Mouse (Mus musculus): Measurements from ENCODE around the gene Tsc22d4. TPM values are rescaled to one million over a fixed set of nuclear protein-coding genes. Genes with fewer than 3 reads are reported as not detected.

The Tsc22d4 gene
- polyA plus RNA-seq, 1 experiment from 2014 or later = 96.0 TPM

- Histone ChIP-seq H3K4me1 (ENCODE audit: control insufficient read depth, insufficient read depth, low read length) (peaks cover 22% of the 10 kb centered on the region), H3K9ac (ENCODE audit: low read length) (peak within 1 kb of the TSS; percentile 90), H3K36me3 (ENCODE audit: control insufficient read depth, insufficient read depth, low read length) (peaks cover 12% of the 10 kb centered on the region; the same call in 1 of the 2 replicates), H3K4me2 (ENCODE audit: low read depth, severe bottlenecking) (peak within 1 kb of the TSS; percentile 90), H3K27ac (replicated peaks; ENCODE audit: low read depth, low read length) (peak within 1 kb of the TSS; percentile 95), H3K27me3 (ENCODE audit: control insufficient read depth, insufficient read depth, low read length) (no peaks in the 10 kb centered on the region), H3K9me3 (ENCODE audit: control insufficient read depth, low read length) (no peaks in the 10 kb centered on the region), H3K4me3 (ENCODE audit: low read depth, low read length) (peak within 1 kb of the TSS; percentile 78)
- DNase-seq (ENCODE audit: low spot score) = peak; percentile 97
- peak; percentile 44 for ATAC-seq (ENCODE audit: insufficient number of reproducible peaks, low FRiP score, low TSS enrichment, low read depth)
- under 1% methylated on average over 48 of the region's 48 CpGs for WGBS
These were observed 41.8 kb downstream of the Tsc22d4 start, which contains the start of the genes Mepce and Zcwpw1 for GRCm38 (mm10) chr5:137787151-137787928. TSS of gene Mepce (minus strand) at chr5:137787655. TSS of gene Zcwpw1 (plus strand) at chr5:137787798.

GRCm38 (mm10) chr5:137788171-137788570 is 42.6 kb downstream of the Tsc22d4 start:
- H3K27me3 ChIP-seq (ENCODE audit: control insufficient read depth, insufficient read depth, low read length) = no peaks in the 10 kb centered on the region
- DNase-seq (ENCODE audit: low spot score) (no peak), ATAC-seq (ENCODE audit: insufficient number of reproducible peaks, low FRiP score, low TSS enrichment, low read depth) (no peak)
- H3K9me3 ChIP-seq (ENCODE audit: control insufficient read depth, low read length) = no peaks in the 10 kb centered on the region
- no peak overlapping the region for H3K27ac ChIP-seq (replicated peaks; ENCODE audit: low read depth, low read length)
- H3K4me2 ChIP-seq (ENCODE audit: low read depth, severe bottlenecking) = peak overlapping the region; percentile 90; the same call in 1 of the 2 replicates
- WGBS = 75% methylated on average over 24 of the region's 24 CpGs
- peak overlapping the region; percentile 78 for H3K4me3 ChIP-seq (ENCODE audit: low read depth, low read length)
- peaks cover 20% of the 10 kb centered on the region for H3K4me1 ChIP-seq (ENCODE audit: control insufficient read depth, insufficient read depth, low read length)
- peak overlapping the region; percentile 17; the same call in 1 of the 2 replicates for H3K9ac ChIP-seq (ENCODE audit: low read length)
- peaks cover 9% of the 10 kb centered on the region; the same call in 1 of the 2 replicates for H3K36me3 ChIP-seq (ENCODE audit: control insufficient read depth, insufficient read depth, low read length)

- DNase-seq (ENCODE audit: low spot score) (no peak), ATAC-seq (ENCODE audit: insufficient number of reproducible peaks, low FRiP score, low TSS enrichment, low read depth) (no peak)
- no peaks in the 10 kb centered on the region for H3K9me3 ChIP-seq (ENCODE audit: control insufficient read depth, low read length)
- H3K27me3 ChIP-seq (ENCODE audit: control insufficient read depth, insufficient read depth, low read length) = no peaks in the 10 kb centered on the region
- H3K9ac ChIP-seq (ENCODE audit: low read length) = no peak overlapping the region
- peaks cover 3% of the 10 kb centered on the region; the same call in 1 of the 2 replicates for H3K36me3 ChIP-seq (ENCODE audit: control insufficient read depth, insufficient read depth, low read length)
- no peak overlapping the region for H3K27ac ChIP-seq (replicated peaks; ENCODE audit: low read depth, low read length)
- H3K4me1 ChIP-seq (ENCODE audit: control insufficient read depth, insufficient read depth, low read length) = peaks cover 12% of the 10 kb centered on the region
- no peak overlapping the region for H3K4me3 ChIP-seq (ENCODE audit: low read depth, low read length)
- H3K4me2 ChIP-seq (ENCODE audit: low read depth, severe bottlenecking) = no peak overlapping the region
- WGBS = 94% methylated on average over 2 of the region's 2 CpGs
These were observed 43.5 kb downstream of the Tsc22d4 start for GRCm38 (mm10) chr5:137788946-137789531.

GRCm38 (mm10) chr5:137791553-137791952 is 46.0 kb downstream of the Tsc22d4 start:
- no peak overlapping the region for H3K9ac ChIP-seq (ENCODE audit: low read length)
- ATAC-seq (ENCODE audit: insufficient number of reproducible peaks, low FRiP score, low TSS enrichment, low read depth) (no peak), DNase-seq (ENCODE audit: low spot score) (no peak)
- H3K4me2 ChIP-seq (ENCODE audit: low read depth, severe bottlenecking) = no peak overlapping the region
- H3K9me3 ChIP-seq (ENCODE audit: control insufficient read depth, low read length) = no peaks in the 10 kb centered on the region
- no peaks in the 10 kb centered on the region for H3K36me3 ChIP-seq (ENCODE audit: control insufficient read depth, insufficient read depth, low read length)
- H3K27ac ChIP-seq (replicated peaks; ENCODE audit: low read depth, low read length) = no peak overlapping the region
- no peaks in the 10 kb centered on the region for H3K27me3 ChIP-seq (ENCODE audit: control insufficient read depth, insufficient read depth, low read length)
- H3K4me1 ChIP-seq (ENCODE audit: control insufficient read depth, insufficient read depth, low read length) = no peaks in the 10 kb centered on the region
- H3K4me3 ChIP-seq (ENCODE audit: low read depth, low read length) = no peak overlapping the region

GRCm38 (mm10) chr5:137796606-137797005 is 51.1 kb downstream of the Tsc22d4 start:
- ATAC-seq (ENCODE audit: insufficient number of reproducible peaks, low FRiP score, low TSS enrichment, low read depth) = no peak
- no peaks in the 10 kb centered on the region for H3K36me3 ChIP-seq (ENCODE audit: control insufficient read depth, insufficient read depth, low read length)

GRCm38 (mm10) chr5:137800917-137801316 is 55.4 kb downstream of the Tsc22d4 start:
- Histone ChIP-seq H3K27me3 (ENCODE audit: control insufficient read depth, insufficient read depth, low read length) (no peaks in the 10 kb centered on the region), H3K36me3 (ENCODE audit: control insufficient read depth, insufficient read depth, low read length) (no peaks in the 10 kb centered on the region), H3K4me3 (ENCODE audit: low read depth, low read length) (no peak overlapping the region), H3K9ac (ENCODE audit: low read length) (no peak overlapping the region), H3K4me2 (ENCODE audit: low read depth, severe bottlenecking) (no peak overlapping the region), H3K9me3 (ENCODE audit: control insufficient read depth, low read length) (no peaks in the 10 kb centered on the region), H3K4me1 (ENCODE audit: control insufficient read depth, insufficient read depth, low read length) (no peaks in the 10 kb centered on the region), H3K27ac (replicated peaks; ENCODE audit: low read depth, low read length) (no peak overlapping the region)
- 78% methylated on average over 3 of the region's 3 CpGs for WGBS
- ATAC-seq (ENCODE audit: insufficient number of reproducible peaks, low FRiP score, low TSS enrichment, low read depth) = no peak
- DNase-seq (ENCODE audit: low spot score) = no peak

More at GRCm38 (mm10) chr5:137796606-137797005, 51.1 kb downstream of the Tsc22d4 start:
- H3K27me3 ChIP-seq (ENCODE audit: control insufficient read depth, insufficient read depth, low read length) = no peaks in the 10 kb centered on the region
- H3K4me1 ChIP-seq (ENCODE audit: control insufficient read depth, insufficient read depth, low read length) = no peaks in the 10 kb centered on the region
- H3K27ac ChIP-seq (replicated peaks; ENCODE audit: low read depth, low read length) = no peak overlapping the region
- no peak overlapping the region for H3K4me2 ChIP-seq (ENCODE audit: low read depth, severe bottlenecking)
- H3K4me3 ChIP-seq (ENCODE audit: low read depth, low read length) = no peak overlapping the region
- DNase-seq (ENCODE audit: low spot score) = no peak
- WGBS = 92% methylated on average over 3 of the region's 3 CpGs
- H3K9ac ChIP-seq (ENCODE audit: low read length) = no peak overlapping the region
- H3K9me3 ChIP-seq (ENCODE audit: control insufficient read depth, low read length) = no peaks in the 10 kb centered on the region

- 76% methylated on average over 1 of the region's 1 CpGs for WGBS
- no peaks in the 10 kb centered on the region for H3K36me3 ChIP-seq (ENCODE audit: control insufficient read depth, insufficient read depth, low read length)
These were observed 60.6 kb downstream of the Tsc22d4 start for GRCm38 (mm10) chr5:137806158-137806557.

GRCm38 (mm10) chr5:137808316-137808715 is 62.8 kb downstream of the Tsc22d4 start:
- no peak for ATAC-seq (ENCODE audit: insufficient number of reproducible peaks, low FRiP score, low TSS enrichment, low read depth)
- WGBS = 84% methylated on average over 5 of the region's 5 CpGs
- H3K36me3 ChIP-seq (ENCODE audit: control insufficient read depth, insufficient read depth, low read length) = no peaks in the 10 kb centered on the region
- no peak overlapping the region for H3K4me2 ChIP-seq (ENCODE audit: low read depth, severe bottlenecking)
- H3K4me1 ChIP-seq (ENCODE audit: control insufficient read depth, insufficient read depth, low read length) = no peaks in the 10 kb centered on the region
- H3K27ac ChIP-seq (replicated peaks; ENCODE audit: low read depth, low read length) = no peak overlapping the region
- no peak for DNase-seq (ENCODE audit: low spot score)
- H3K4me3 ChIP-seq (ENCODE audit: low read depth, low read length) = no peak overlapping the region
- H3K9ac ChIP-seq (ENCODE audit: low read length) = no peak overlapping the region
- H3K27me3 ChIP-seq (ENCODE audit: control insufficient read depth, insufficient read depth, low read length) = no peaks in the 10 kb centered on the region
- H3K9me3 ChIP-seq (ENCODE audit: control insufficient read depth, low read length) = no peaks in the 10 kb centered on the region

More at GRCm38 (mm10) chr5:137806158-137806557, 60.6 kb downstream of the Tsc22d4 start:
- no peaks in the 10 kb centered on the region for H3K4me1 ChIP-seq (ENCODE audit: control insufficient read depth, insufficient read depth, low read length)
- no peak for ATAC-seq (ENCODE audit: insufficient number of reproducible peaks, low FRiP score, low TSS enrichment, low read depth)
- H3K27me3 ChIP-seq (ENCODE audit: control insufficient read depth, insufficient read depth, low read length) = no peaks in the 10 kb centered on the region
- no peaks in the 10 kb centered on the region for H3K9me3 ChIP-seq (ENCODE audit: control insufficient read depth, low read length)
- H3K4me3 ChIP-seq (ENCODE audit: low read depth, low read length) = no peak overlapping the region
- DNase-seq (ENCODE audit: low spot score) = no peak
- no peak overlapping the region for H3K27ac ChIP-seq (replicated peaks; ENCODE audit: low read depth, low read length)
- no peak overlapping the region for H3K9ac ChIP-seq (ENCODE audit: low read length)
- no peak overlapping the region for H3K4me2 ChIP-seq (ENCODE audit: low read depth, severe bottlenecking)

All from limb, embryonic 11.5 days (tissue).